Mouse (Mus musculus): ENCODE measurements at regions not wholly inside any gene's neighbourhood (a gene's known extent, or its start where the extent isn't known, plus 50 kb on each side); places are given as distances from the start of the nearest gene placed in this dataset.

GRCm38 (mm10) chr9:47368015-47368901, 161.7 kb upstream of the Cadm1 start:
- H3K27me3 ChIP-seq (ENCODE audit: control insufficient read depth, insufficient read depth, low read length) = peaks cover 4% of the 10 kb centered on the region
- no peaks in the 10 kb centered on the region for H3K36me3 ChIP-seq (ENCODE audit: control insufficient read depth, insufficient read depth, low read length)
- no peak for DNase-seq
- no peak overlapping the region for H3K27ac ChIP-seq
- 12% methylated on average over 31 of the region's 31 CpGs for WGBS
- H3K79me2 ChIP-seq (replicated peaks; ENCODE audit: control insufficient read depth, insufficient read depth, low read length) = no peaks in the 10 kb centered on the region
- H3K4me3 ChIP-seq = no peak overlapping the region
- intact Hi-C loops (cut with DNase I) = no loop called here
- no peaks in the 10 kb centered on the region for H3K4me1 ChIP-seq (ENCODE audit: control insufficient read depth, insufficient read depth, low read length)
- H3K9ac ChIP-seq (ENCODE audit: low read depth, low read length) = no peak overlapping the region
- no peak for TF ChIP-seq CTCF (IDR thresholded peaks at IDR 0.05)
- no peak for TF ChIP-seq POLR2A (IDR thresholded peaks at IDR 0.05; ENCODE audit: insufficient read depth, low read depth, low read length)
- no peak for TF ChIP-seq EP300 (IDR thresholded peaks at IDR 0.05; ENCODE audit: insufficient read depth, low read depth, low read length)

GRCm38 (mm10) chr9:47372296-47372695, 157.7 kb upstream of the Cadm1 start:
- TF ChIP-seq EP300 (IDR thresholded peaks at IDR 0.05; ENCODE audit: insufficient read depth, low read depth, low read length) (no peak), CTCF (IDR thresholded peaks at IDR 0.05) (no peak), POLR2A (IDR thresholded peaks at IDR 0.05; ENCODE audit: insufficient read depth, low read depth, low read length) (no peak)

DNA sequence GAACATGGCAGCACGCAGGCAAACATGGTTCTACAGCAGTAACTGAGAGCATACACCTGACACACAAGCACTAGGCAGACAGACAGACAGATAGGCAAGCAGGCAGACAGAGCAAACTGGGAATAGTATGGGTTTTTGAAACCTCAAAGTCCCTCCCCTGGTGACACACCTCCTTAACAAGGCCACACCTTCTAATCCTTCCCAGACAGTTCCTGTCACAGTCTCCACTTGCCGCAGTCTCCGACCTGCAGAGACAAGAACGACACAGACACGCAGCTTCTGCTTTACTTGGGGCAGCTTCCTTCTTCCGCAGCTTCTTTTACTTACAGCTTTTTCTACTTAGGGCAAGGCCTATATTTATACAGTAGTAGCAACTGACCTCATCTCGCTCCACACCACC, 155.9 kb upstream of the Cadm1 start:
- no peak for DNase-seq
- Histone ChIP-seq H3K27me3 (ENCODE audit: control insufficient read depth, insufficient read depth, low read length) (no peaks in the 10 kb centered on the region), H3K4me1 (ENCODE audit: control insufficient read depth, insufficient read depth, low read length) (no peaks in the 10 kb centered on the region), H3K9ac (ENCODE audit: low read depth, low read length) (no peak overlapping the region), H3K4me3 (no peak overlapping the region), H3K36me3 (ENCODE audit: control insufficient read depth, insufficient read depth, low read length) (no peaks in the 10 kb centered on the region), H3K79me2 (replicated peaks; ENCODE audit: control insufficient read depth, insufficient read depth, low read length) (no peaks in the 10 kb centered on the region), H3K27ac (no peak overlapping the region)
- intact Hi-C loops (cut with DNase I) = no loop called here
- TF ChIP-seq CTCF (IDR thresholded peaks at IDR 0.05) = no peak
- TF ChIP-seq POLR2A (IDR thresholded peaks at IDR 0.05; ENCODE audit: insufficient read depth, low read depth, low read length) = no peak
- TF ChIP-seq EP300 (IDR thresholded peaks at IDR 0.05; ENCODE audit: insufficient read depth, low read depth, low read length) = no peak
- WGBS = 96% methylated on average over 7 of the region's 7 CpGs

More at GRCm38 (mm10) chr9:47372296-47372695, 157.7 kb upstream of the Cadm1 start:
- Histone ChIP-seq H3K4me1 (ENCODE audit: control insufficient read depth, insufficient read depth, low read length) (no peaks in the 10 kb centered on the region), H3K27me3 (ENCODE audit: control insufficient read depth, insufficient read depth, low read length) (peaks cover 4% of the 10 kb centered on the region), H3K36me3 (ENCODE audit: control insufficient read depth, insufficient read depth, low read length) (no peaks in the 10 kb centered on the region), H3K9ac (ENCODE audit: low read depth, low read length) (no peak overlapping the region), H3K79me2 (replicated peaks; ENCODE audit: control insufficient read depth, insufficient read depth, low read length) (no peaks in the 10 kb centered on the region), H3K27ac (no peak overlapping the region), H3K4me3 (no peak overlapping the region)
- intact Hi-C loops (cut with DNase I) = no loop called here
- no peak for DNase-seq
- WGBS = 77% methylated on average over 7 of the region's 7 CpGs

DNA sequence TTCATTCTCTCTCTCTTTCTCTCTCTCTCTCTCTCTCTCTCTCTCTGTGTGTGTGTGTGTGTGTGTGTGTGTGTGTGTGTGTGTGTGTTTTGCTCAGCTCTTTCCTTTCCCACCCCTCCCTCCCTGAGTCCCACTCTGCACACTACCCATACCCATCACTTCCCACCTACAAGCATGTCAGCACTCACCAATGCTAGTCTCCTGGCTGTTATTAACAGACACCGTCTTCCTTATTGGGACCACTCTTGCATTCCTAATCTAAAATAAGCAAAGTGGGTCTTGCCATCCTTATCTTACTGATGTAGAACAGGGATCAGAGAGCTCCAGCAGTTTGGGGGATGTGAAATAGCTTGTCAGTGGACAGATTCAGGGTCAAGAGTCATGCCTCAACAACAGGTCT, 153.3 kb upstream of the Cadm1 start:
- TF ChIP-seq EP300 (IDR thresholded peaks at IDR 0.05; ENCODE audit: insufficient read depth, low read depth, low read length) (no peak), POLR2A (IDR thresholded peaks at IDR 0.05; ENCODE audit: insufficient read depth, low read depth, low read length) (no peak), CTCF (IDR thresholded peaks at IDR 0.05) (no peak)
- H3K9ac ChIP-seq (ENCODE audit: low read depth, low read length) = no peak overlapping the region

GRCm38 (mm10) chr9:47378541-47378940, 151.4 kb upstream of the Cadm1 start:
- no peak overlapping the region for H3K4me3 ChIP-seq
- no peak for DNase-seq
- H3K4me1 ChIP-seq (ENCODE audit: control insufficient read depth, insufficient read depth, low read length) = no peaks in the 10 kb centered on the region
- H3K27me3 ChIP-seq (ENCODE audit: control insufficient read depth, insufficient read depth, low read length) = no peaks in the 10 kb centered on the region; the same call in 1 of the 2 replicates
- H3K79me2 ChIP-seq (replicated peaks; ENCODE audit: control insufficient read depth, insufficient read depth, low read length) = no peaks in the 10 kb centered on the region
- 73% methylated on average over 5 of the region's 5 CpGs for WGBS
- no peak for TF ChIP-seq EP300 (IDR thresholded peaks at IDR 0.05; ENCODE audit: insufficient read depth, low read depth, low read length)
- no peak for TF ChIP-seq POLR2A (IDR thresholded peaks at IDR 0.05; ENCODE audit: insufficient read depth, low read depth, low read length)
- no peak for TF ChIP-seq CTCF (IDR thresholded peaks at IDR 0.05)
- no peak overlapping the region for H3K9ac ChIP-seq (ENCODE audit: low read depth, low read length)
- intact Hi-C loops (cut with DNase I) = no loop called here
- no peak overlapping the region for H3K27ac ChIP-seq
- H3K36me3 ChIP-seq (ENCODE audit: control insufficient read depth, insufficient read depth, low read length) = no peaks in the 10 kb centered on the region

More for the DNA sequence above, 153.3 kb upstream of the Cadm1 start:
- 32% methylated on average over 1 of the region's 1 CpGs for WGBS
- H3K79me2 ChIP-seq (replicated peaks; ENCODE audit: control insufficient read depth, insufficient read depth, low read length) = no peaks in the 10 kb centered on the region
- H3K36me3 ChIP-seq (ENCODE audit: control insufficient read depth, insufficient read depth, low read length) = no peaks in the 10 kb centered on the region
- DNase-seq = no peak
- intact Hi-C loops (cut with DNase I) = no loop called here
- H3K4me3 ChIP-seq = no peak overlapping the region
- no peaks in the 10 kb centered on the region; the same call in 1 of the 2 replicates for H3K27me3 ChIP-seq (ENCODE audit: control insufficient read depth, insufficient read depth, low read length)
- no peaks in the 10 kb centered on the region for H3K4me1 ChIP-seq (ENCODE audit: control insufficient read depth, insufficient read depth, low read length)
- H3K27ac ChIP-seq = no peak overlapping the region

GRCm38 (mm10) chr9:47380361-47380760, 149.6 kb upstream of the Cadm1 start:
- Histone ChIP-seq H3K4me3 (no peak overlapping the region), H3K27me3 (ENCODE audit: control insufficient read depth, insufficient read depth, low read length) (peaks cover 2% of the 10 kb centered on the region; the same call in 1 of the 2 replicates), H3K9ac (ENCODE audit: low read depth, low read length) (no peak overlapping the region), H3K79me2 (replicated peaks; ENCODE audit: control insufficient read depth, insufficient read depth, low read length) (no peaks in the 10 kb centered on the region), H3K36me3 (ENCODE audit: control insufficient read depth, insufficient read depth, low read length) (no peaks in the 10 kb centered on the region), H3K4me1 (ENCODE audit: control insufficient read depth, insufficient read depth, low read length) (no peaks in the 10 kb centered on the region), H3K27ac (no peak overlapping the region)
- TF ChIP-seq POLR2A (IDR thresholded peaks at IDR 0.05; ENCODE audit: insufficient read depth, low read depth, low read length) (no peak), EP300 (IDR thresholded peaks at IDR 0.05; ENCODE audit: insufficient read depth, low read depth, low read length) (no peak), CTCF (IDR thresholded peaks at IDR 0.05) (no peak)
- intact Hi-C loops (cut with DNase I) = no loop called here
- DNase-seq = no peak
- WGBS = 67% methylated on average over 7 of the region's 7 CpGs

Data from heart, adult 2 months (tissue).